Mouse (Mus musculus): Measurements from ENCODE around the gene Stim1.

Gene Stim1

GRCm38 (mm10) chr7:102302471-102302870 is 34.9 kb downstream of the Stim1 start:
- WGBS = 95% methylated on average over 4 of the region's 4 CpGs

GRCm38 (mm10) chr7:102305596-102305995 is 38.0 kb downstream of the Stim1 start:
- 67% methylated on average over 2 of the region's 2 CpGs for WGBS

DNA sequence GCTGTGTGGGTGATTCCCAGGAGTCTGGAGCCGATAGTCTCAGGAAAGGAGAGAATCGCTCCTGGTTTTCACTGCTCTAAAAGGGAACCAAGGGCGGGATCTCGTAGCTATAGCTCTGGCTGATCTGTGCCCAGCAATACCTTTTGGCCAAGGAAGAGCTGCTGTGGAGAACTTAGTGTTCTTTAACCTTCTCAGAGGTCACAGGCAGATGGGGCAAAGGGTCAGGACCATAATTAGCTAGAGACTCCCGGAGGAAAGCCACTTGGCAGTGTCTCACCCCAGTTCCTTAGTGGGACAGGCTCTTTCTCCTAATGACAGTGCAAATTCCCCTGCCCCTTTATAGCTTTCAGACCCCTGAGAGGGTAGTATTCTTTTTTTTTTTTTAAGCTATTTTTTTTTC is 43.2 kb downstream of the Stim1 start:
- 84% methylated on average over 5 of the region's 5 CpGs for WGBS

- 98% methylated on average over 4 of the region's 4 CpGs for WGBS
Measured at GRCm38 (mm10) chr7:102312840-102313534, 45.4 kb downstream of the Stim1 start.

DNA sequence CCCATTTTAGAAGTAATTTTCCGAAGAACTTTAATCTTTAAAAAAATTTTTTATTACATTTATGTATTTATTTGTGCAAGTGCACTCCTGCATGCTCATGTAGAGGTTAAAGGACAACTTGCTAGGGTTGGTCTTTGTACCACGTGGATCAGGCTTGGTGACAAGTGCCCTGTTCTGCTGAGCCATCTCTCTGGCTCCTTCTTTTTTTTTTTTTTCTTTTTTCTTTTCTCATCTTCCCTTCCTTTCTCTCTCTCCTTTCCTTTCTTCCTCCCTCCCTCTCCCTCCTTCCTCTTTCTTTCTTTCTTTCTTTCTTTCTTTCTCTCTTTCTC is 45.9 kb downstream of the Stim1 start:
- WGBS = 81% methylated on average over 2 of the region's 2 CpGs

GRCm38 (mm10) chr7:102314107-102314506 is 46.5 kb downstream of the Stim1 start:
- WGBS = 82% methylated on average over 1 of the region's 1 CpGs

GRCm38 (mm10) chr7:102315435-102315834 is 47.8 kb downstream of the Stim1 start:
- WGBS = 73% methylated on average over 7 of the region's 7 CpGs

GRCm38 (mm10) chr7:102317583-102318168 is 50.1 kb downstream of the Stim1 start:
- WGBS = 90% methylated on average over 3 of the region's 3 CpGs

DNA sequence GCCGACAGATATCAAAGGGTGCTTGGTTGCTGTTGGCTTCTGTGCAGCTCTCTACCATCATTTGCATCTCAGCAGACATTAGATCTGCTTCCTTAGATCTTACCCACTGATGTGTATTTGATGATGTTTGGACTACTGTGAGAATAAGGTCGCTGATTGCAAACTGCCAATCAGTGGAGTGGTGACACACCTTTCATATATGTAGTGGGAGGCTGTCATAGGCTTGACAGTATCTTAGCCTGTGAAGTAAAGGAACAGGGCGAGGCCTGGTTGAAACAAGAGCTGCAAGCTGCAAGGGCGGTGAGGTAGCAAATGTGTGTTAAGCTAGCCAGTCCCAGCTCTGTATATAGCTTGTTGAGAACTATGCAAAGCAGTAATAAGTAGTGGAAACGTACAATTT is 54.5 kb downstream of the Stim1 start:
- 92% methylated on average over 5 of the region's 5 CpGs for WGBS

DNA sequence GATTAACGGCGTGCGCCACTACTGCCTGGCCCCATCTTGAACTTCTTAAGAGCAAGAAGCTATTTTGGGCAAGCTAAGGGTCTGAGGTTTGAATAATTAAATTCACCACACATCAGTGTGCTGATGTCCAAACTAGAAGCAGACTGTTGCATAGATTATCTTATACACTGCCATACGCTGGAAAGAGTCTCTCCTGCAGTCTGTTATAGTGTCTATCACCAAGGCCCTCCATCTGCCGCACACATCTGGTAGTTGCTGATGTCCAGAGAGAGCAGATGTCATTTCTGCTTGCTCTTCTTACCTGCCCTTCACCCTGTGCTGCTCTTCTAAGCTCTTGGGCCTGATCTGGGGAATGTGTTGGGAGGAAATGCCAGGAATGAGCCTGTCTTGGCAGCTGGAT is 62.7 kb downstream of the Stim1 start:
- WGBS = 96% methylated on average over 5 of the region's 5 CpGs

- WGBS = 36% methylated on average over 3 of the region's 3 CpGs
Measured at GRCm38 (mm10) chr7:102331476-102331875, 63.9 kb downstream of the Stim1 start.

GRCm38 (mm10) chr7:102333741-102334140 is 66.1 kb downstream of the Stim1 start:
- 57% methylated on average over 4 of the region's 4 CpGs for WGBS

DNA sequence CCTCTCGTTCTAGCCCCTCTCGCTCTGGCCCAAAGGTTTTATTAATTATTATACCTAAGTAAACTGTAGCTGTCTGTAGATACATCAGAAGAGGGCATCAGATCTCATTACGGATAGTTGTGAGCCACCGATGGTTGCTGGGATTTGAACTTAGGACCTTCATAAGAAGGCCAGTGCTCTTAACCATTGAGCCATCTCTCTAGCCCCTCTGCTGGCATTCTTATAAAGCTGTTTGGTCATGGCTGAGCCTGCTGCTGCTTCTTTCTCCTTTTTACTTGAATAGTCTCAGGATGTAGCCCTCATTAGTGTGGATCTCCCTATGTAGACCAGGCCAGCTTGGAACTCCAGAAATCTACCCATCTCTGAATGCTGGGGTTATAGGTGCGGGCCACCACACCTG is 69.7 kb downstream of the Stim1 start:
- WGBS = 97% methylated on average over 5 of the region's 5 CpGs

DNA sequence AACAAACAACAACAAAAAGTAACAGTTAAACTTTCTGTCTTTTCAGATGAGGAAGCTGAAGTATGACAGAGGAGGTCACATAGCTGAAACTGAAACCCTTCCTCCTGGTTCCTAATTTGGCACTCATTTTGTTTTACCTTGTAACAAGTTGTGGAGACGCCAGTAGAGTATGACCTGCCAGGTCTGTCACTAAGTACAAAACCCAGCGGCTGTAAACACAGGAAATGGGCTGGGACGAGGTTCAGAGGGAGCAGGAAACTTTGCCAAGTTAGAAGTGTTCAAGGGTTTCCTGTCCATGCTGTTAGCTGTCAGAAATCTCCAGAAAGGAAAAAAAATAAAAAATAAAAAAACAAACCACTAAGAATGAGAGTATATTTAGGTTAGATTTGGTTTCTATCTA is 70.3 kb downstream of the Stim1 start:
- 49% methylated on average over 3 of the region's 3 CpGs for WGBS

DNA sequence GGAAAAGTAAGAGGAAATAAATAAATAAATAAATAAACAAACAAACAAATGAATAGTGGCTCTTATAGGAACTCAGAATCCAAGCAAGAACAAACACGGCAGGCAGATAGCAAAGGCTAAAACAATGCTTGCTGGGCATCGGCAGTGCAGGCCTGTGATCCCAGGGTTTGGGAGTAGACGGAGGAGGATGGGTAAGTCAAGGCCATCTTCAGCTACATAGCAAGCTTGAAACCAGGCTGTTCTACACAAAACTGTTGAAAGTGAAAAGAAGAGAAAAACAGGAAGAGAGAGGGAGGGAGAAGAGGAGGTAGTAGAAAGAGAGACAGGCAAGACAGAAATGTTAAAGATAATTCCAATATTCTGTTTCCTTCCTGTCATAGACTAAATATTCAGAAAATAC is 71.3 kb downstream of the Stim1 start:
- WGBS = 84% methylated on average over 3 of the region's 3 CpGs

DNA sequence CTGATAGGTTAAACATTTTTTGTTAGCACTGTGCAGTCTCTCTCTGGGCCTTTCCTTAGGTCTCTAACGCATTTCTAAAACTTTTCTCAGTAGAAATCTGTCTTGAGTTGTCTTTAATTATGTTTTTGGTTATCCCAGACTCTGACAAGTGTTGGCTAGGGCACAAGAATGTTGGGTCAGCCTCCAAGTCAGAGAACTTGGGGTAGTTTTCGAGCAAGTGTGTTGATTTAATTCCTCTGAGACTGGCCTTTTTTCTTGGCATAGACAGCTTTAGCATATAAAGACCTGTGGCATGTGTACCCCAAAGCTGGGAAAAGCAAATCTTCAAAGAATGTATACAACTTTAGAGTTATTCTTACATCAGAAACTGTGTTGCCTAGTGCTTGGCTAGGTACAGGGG is 78.3 kb downstream of the Stim1 start:
- WGBS = 81% methylated on average over 2 of the region's 2 CpGs

- WGBS = 61% methylated on average over 3 of the region's 3 CpGs
Measured at GRCm38 (mm10) chr7:102347327-102347726, 79.7 kb downstream of the Stim1 start.

DNA sequence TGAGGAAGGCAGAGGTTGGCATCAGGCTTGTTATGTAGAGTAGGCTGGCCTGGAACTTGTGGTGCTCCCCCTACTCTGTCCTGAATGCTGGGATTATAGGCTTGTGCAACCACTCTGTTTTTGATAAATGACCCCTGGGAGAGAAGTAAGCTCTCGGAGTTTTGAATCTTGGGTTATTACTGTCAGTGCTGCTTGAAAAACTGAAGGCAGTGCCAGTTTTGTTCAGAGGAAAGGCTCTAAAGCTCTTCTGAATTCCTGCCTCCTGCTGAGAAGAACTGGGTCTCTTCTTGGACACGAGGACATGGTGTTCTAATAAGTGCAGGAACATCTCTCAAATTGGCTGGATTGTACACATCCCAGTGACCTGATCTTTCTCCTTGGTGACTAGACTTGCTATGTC is 81.1 kb downstream of the Stim1 start:
- 69% methylated on average over 2 of the region's 2 CpGs for WGBS

GRCm38 (mm10) chr7:102349236-102349635 is 81.6 kb downstream of the Stim1 start:
- WGBS = 83% methylated on average over 5 of the region's 5 CpGs

DNA sequence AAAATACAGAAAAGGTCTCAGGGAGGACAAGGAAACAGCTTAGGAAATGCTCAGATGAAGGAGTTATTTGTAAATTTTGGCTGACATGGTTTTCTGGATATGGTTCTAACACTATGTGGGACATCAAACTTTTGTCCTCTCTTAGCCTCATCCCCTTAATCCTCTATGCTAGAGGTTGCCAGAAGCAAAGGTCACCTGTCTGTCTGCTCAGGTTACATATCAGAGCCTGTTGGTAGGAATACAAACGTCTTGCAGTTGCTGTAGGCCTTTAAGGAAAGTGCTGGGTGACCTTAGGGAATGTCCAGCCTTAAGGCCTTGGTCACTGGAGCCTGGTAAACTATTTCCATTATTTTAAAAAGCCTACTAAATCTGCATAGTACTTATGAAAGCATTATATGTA is 85.8 kb downstream of the Stim1 start:
- WGBS = 75% methylated on average over 1 of the region's 1 CpGs

- 95% methylated on average over 3 of the region's 3 CpGs for WGBS
Measured at GRCm38 (mm10) chr7:102358124-102358523, 90.5 kb downstream of the Stim1 start.

GRCm38 (mm10) chr7:102361297-102361696 is 93.7 kb downstream of the Stim1 start:
- 61% methylated on average over 2 of the region's 2 CpGs for WGBS

DNA sequence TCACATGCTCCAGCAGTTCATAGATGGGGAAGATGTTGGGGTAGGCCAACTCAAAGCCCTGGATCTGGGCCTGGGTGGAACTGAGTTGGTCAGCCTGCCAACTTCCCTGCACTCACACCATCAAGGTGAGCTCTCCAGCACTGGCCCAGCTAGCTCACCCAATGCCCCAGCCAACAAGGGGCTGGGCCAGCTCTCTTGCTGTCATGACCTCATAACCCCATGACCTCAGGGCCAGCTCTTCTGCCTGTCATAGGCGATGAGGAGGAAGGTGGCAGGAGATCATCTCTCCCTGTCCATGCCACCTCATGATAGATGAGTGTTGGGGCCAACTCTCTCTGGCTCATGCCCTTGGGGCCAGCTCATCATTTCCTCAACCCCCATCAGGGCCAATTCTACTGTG is 96.2 kb downstream of the Stim1 start:
- WGBS = 100% methylated on average over 1 of the region's 1 CpGs

DNA sequence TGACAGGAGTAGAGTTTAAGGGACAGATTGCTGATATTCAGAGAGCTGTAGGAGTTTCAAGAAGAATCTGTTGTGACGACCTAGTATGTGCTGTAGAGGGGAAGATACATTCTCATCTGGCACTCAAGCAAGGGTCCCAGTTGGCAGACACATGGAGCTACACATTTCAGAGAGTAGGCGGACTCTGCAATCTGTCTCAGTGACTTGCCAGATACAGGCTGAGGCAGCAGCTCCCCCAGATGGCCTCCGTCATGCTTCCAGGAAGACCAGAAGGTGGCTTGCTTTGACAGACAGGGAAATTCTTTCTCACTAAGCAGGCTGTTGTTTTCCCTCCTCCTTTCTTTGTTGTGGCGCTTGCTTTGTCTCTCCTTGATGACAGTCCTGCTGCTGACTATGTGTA is 102.1 kb downstream of the Stim1 start:
- 35% methylated on average over 4 of the region's 4 CpGs for WGBS
